Mouse (Mus musculus) spleen, postnatal 36 days (tissue): ENCODE measurements at regions not wholly inside any gene's neighbourhood (a gene's known extent, or its start where the extent isn't known, plus 50 kb on each side); places are given as distances from the start of the nearest gene placed in this dataset.
"Not testable (repeated sequence)": the region's sequence is repeated elsewhere in the genome, so short reads cannot be mapped to it uniquely, and the experiment has no call there.

ENCODE experiments used
- DNase-seq, 2 experiments: peaks; one replicate each; pipeline ENCODE4 v3.0.0; 2022; ENCODE audit warnings: low spot score in 2 of 2, mixed read lengths in 1 of 2

DNA sequence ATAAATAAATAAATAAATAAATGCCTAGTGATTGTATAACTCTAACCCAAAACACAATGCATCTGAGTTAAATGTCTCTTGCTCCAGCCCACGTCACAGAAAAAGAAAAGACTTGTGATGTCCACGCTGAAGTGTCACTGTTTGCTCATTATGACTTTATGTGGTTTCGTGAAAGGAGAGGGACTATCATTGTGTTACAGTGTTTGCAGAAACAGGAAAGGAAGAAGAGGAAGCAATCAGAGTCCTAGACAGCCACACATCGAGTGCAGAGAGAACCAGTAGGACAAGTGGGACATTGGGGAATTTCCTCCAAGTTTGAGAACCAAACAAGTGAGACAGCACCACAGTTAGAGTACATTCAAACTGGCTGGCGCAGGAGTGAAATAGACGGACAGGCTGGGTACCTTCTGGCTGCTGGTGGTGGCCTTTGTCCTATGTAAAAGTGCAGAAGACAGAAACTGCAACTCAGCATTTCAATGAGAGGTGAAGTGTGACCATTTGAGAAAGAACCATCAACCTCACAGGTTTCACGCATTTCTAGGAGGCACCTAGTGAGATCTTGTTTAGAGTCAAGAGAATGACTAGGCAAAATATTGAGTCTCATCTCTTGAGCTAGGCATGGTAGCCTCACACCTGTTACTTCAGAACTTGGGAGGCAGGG, 59.6 kb downstream of the Fasl start:
- DNase-seq, result no peak

GRCm38 (mm10) chr1:161727357-161727756, 60.9 kb downstream of the Fasl start:
- DNase-seq, result not testable (repeated sequence)

GRCm38 (mm10) chr1:161726098-161726497, 62.2 kb downstream of the Fasl start:
- not testable (repeated sequence) for DNase-seq

GRCm38 (mm10) chr1:161719876-161720275, 68.4 kb downstream of the Fasl start:
- DNase-seq, result no peak

DNA sequence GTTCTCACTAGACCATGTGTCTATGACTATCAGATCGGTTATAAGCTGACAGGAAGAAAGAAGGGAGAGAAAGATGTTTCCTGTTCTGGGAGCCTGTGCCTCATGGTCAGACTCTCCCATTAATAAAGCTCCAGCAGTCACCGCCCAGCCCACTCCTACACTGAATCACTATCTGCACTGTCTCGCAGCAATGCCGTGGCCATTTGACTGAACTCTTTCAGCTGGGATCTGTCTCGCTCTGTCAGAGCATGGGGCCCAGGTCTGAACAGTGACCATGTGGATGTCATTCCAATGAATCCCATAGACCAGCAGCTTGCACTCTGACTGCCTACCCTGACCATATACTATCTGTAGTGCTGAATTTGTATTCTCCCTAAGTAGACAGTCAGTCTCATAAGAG, 70.0 kb downstream of the Fasl start:
- no peak for DNase-seq

- DNase-seq, result peak; percentile 63 to 66
Measured at GRCm38 (mm10) chr1:161712918-161713317, 75.4 kb downstream of the Fasl start.

DNA sequence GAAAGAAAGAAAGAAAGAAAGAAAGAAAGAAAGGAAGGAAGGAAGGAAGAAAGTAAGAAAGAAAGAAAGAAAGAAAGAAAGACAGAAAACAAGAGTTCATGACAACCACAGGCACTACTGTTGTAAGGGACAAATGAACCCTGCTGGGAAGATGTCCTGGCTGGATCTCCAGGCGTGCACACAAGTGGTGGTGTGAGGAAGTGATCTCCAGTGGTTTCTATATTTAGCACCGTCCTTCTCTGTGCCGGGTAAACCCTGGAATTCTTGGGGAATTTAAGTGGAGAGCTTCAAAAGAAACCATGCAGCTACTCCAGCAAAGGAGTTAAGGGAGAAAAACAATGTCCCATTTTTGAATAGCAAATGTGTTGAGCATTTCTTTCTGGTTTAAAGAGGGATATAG, 76.0 kb downstream of the Fasl start:
- DNase-seq, result no peak

DNA sequence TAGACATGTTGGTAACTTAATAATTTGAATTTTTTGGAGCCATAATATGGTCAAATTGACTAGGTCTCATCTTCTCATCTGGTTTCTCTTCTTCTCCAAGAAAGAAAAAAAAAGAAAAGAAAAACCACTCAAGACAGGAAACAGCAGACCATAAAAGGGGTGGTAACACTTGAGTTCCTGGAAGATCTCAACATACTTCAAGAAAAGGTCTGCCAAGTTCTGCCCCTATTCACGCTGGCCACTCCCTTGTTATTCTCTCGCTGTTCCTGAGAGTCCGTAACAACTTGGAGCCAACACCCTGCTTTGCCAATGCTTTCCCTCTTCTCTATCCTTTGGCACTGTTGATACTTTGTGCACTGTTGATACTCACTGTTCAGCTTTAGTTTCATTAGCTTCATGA, 81.2 kb downstream of the Fasl start:
- peak; percentile 9 to 14 for DNase-seq

GRCm38 (mm10) chr1:161704961-161705360, 83.3 kb downstream of the Fasl start:
- no peak for DNase-seq

DNA sequence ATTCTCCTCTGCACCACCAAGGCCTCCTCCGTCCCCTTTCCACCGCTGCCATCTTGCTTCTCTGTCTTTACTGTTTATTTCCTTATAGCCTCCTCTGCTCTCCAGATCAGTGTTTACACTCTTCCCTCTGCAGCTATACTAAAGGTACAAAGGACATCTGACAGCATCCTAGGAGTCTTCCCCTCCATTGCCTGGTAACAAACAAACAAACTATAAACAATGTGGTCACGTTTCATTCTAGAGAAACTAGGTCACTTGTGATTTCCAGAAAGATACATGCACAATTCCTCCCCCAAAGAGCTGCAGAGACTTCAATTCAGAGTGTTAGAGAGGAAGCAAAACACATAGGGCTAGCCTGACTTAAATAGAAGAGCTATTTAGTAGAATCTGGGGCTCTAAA, 83.8 kb downstream of the Fasl start:
- no peak for DNase-seq

- no peak for DNase-seq
Measured at GRCm38 (mm10) chr1:161695886-161696285, 92.4 kb downstream of the Fasl start.

DNA sequence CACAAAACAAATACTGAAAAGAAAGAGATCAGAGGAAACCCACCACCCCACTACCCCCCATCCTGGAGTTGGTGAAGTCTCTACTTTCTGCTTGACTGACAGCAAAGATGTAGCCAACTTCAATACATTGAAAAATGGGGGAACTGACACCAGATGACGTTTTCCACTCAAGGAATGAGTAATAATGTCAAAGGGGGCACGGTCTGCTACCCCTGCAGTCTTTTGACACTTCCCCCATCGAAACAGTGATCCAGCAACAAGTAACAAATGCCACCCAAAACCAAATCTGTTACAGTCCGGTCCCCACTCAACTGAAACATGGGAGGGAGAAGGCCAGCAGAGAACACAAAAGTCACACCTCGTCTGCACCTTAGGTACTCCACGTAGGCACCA, 94.5 kb downstream of the Fasl start:
- DNase-seq, result no peak

DNA sequence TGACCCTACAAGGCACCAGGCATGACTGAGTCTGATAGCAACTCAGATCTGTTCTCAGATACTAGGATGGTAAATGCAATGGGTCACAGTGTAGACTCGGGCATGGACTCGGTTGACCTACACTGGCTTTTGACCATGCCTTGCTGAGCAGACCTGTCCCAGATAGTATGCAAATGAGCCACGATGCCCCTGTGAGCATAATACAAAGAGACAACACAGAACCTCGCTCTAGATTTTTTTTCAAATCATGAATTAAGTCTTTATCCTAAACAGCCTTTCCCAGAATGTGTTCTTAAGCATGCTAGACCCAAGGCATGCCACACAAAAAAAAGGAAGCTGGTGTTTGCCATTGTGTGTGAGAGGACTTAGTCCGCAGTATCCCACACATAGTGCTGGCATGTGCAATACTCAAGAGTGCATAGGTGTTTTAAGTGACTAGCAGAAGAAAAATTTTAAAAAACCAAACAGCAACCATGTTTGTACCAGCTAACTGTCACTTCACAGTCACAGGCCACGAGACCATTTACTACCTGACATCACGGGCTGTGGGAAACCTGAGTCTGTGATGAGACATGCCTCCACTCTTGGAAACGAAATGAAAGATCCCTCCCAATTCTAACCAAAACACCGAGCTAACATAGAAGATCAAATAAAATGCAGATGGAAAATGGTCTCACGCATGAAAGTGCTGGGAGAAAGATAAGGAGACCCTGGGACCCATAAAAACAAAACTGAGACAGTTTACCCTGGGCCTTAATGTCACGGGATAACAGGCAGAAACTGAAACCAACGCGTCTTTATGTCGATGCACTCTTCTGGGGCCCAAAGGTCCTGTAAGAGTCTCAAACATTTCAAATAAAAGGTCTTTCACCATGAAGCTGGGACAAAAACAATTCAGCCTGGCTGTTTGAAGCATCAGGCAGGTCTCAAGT, 95.2 kb downstream of the Fasl start:
- DNase-seq, result no peak

- no peak for DNase-seq
Measured at GRCm38 (mm10) chr1:161688946-161689345, 99.3 kb downstream of the Fasl start.

DNA sequence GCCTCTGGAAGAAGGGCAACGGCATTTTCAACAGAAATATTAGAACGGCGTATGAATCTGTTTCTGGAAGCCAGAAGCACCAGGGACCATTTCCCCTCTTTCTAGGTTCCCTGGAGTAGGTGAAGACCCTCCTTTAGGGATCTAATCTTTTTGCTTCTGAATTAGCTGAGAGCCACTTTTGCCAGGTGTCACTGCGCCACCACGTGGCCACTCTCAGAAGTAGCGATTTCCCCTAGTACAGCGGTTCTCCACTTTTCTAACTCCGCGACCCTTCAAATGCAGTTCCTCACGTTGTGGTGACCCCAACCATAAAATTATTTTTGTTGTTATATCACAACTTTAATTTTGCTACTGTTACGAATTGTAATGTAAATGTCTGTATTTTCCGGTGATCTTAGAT, 100.7 kb downstream of the Fasl start:
- peak; percentile 14 to 34 for DNase-seq

- no peak for DNase-seq
Measured at GRCm38 (mm10) chr1:161680558-161680957, 107.7 kb downstream of the Fasl start.

DNA sequence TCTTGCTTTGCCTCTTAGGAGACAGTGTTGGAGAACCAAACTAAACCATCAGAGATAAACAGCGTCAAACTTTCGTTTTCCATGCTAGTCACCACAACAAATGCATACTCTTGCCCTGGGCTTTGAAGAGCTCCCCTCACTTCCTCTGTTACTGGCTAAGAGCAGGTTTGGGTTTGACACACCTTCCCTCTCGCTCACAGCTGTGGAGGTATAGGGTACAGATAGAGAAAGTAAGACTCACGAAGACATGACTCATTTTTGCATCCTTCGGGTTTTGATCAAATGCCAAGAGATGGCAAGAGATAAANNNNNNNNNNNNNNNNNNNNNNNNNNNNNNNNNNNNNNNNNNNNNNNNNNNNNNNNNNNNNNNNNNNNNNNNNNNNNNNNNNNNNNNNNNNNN, 117.4 kb downstream of the Fasl start:
- peak; percentile 32 to 41 for DNase-seq

DNA sequence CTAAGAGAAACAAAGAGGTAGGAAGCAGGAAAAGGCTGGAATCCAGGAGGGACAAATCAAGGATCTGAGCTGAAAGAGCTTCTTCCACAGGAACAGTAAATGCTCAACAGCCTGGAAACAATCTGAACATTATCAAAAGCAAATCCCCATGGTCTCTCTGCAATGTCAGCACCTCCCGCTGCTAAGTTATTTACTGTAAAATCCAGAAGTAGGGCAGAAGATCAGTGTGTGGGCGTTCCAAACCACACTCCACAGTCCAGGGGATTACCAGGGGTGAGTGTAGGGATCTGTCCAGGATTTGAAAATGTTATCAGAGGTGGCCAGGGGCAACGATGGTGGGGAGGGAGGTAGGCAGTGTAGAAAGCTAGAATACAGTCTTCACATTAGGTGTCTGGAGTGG, 124.0 kb downstream of the Fasl start:
- DNase-seq, result no peak

DNA sequence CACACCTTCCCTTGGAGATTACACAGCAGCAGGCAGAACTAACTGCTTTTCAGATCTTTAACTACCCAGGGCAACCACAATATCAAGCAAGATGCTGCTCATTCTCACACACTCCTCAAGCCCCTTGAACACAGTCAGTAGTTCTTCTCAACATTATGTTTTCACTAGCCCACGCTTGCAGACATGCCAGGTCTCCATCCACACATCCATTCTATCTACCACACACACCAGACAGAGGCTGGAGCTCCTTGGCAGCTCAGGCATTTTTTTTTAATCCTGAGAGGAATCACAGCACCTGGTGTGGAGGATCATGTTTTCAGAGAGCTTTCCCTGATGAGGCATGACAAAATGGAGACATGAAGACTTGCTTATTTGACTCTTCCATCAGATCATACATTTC, 124.9 kb downstream of the Fasl start:
- no peak for DNase-seq

DNA sequence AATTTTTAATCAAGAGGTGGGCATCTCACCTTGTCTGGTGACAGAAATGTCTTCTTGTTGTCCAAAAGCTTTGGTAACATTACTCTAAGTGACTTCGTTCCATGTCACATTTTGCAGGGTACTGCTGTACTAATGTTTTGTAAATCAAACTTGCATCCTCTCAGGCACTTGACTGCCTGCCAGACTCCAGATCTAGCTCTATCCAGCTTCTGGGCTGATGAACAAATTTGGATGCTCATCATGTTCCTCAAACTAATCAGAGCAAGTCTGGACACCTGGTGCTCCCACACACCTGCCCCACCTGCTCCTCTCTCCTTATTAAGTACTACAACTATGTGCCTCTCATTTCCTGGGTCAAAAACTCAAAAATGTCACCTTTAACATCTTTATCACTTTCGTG, 126.1 kb downstream of the Fasl start:
- DNase-seq, result no peak

GRCm38 (mm10) chr1:161657511-161657910, 130.8 kb downstream of the Fasl start:
- no peak for DNase-seq

GRCm38 (mm10) chr1:161649387-161649786, 138.9 kb downstream of the Fasl start:
- no peak for DNase-seq

- DNase-seq, result no peak
Measured at GRCm38 (mm10) chr1:161632098-161632497, 137.6 kb downstream of the Tnfsf18 start.
